12 mouse cellular contexts compared by ENCODE assay signal in genomic region chr2:178329986-178330385, GRCm38 (mm10).
DNase-seq lines count a peak whose midpoint lies in the region; ATAC-seq and TF ChIP-seq lines count a peak whose summit lies in the region.
"Had no signal": no experiment of that assay in that cellular context is flagged by ENCODE, and none has a peak within 500 bp of the region (broad histone marks: within the 10 kb centered on the region; RNA-seq: fewer than 3 reads in every experiment).

No protein-coding gene starts in this region.

- H3K27ac ChIP-seq in forebrain, embryonic 16.5 days (ENCODE audit: low read length) = no peak overlapping the region
- no peak overlapping the region for H3K27ac ChIP-seq in forebrain, embryonic 12.5 days
- no peak overlapping the region for H3K27ac ChIP-seq in kidney, postnatal 0 days
- H3K27ac ChIP-seq in hindbrain, postnatal 0 days = no peak overlapping the region
- H3K27ac ChIP-seq: limb, embryonic 15.5 days had no signal

- DNase-seq in kidney, postnatal 0 days (ENCODE audit: low spot score) = peak; percentile 55
- no peak for DNase-seq in kidney, postnatal 14 days
- peak; percentile 1 for DNase-seq in Muller cell, postnatal 12 days (ENCODE audit: inconsistent ontology term)
- no peak for DNase-seq in hindbrain, postnatal 0 days (ENCODE audit: low spot score)
- no peak for DNase-seq in c-Kit-positive CD71-positive TER-119-positive erythroid progenitor cells, embryonic 14.5 days (ENCODE audit: low spot score)
- no peak for DNase-seq in cerebellum, postnatal 25 days
- DNase-seq: cerebellum, adult 9-11 months; kidney, adult 8-10 months; thymus, adult 18-20 months had no signal

- H3K27me3 ChIP-seq in forebrain, embryonic 16.5 days (replicated peaks; ENCODE audit: control insufficient read depth, insufficient read depth, low read length) = no peaks in the 10 kb centered on the region
- H3K27me3 ChIP-seq in forebrain, embryonic 12.5 days = no peaks in the 10 kb centered on the region
- no peaks in the 10 kb centered on the region for H3K27me3 ChIP-seq in kidney, postnatal 0 days (ENCODE audit: insufficient read depth, low read length)
- H3K27me3 ChIP-seq in hindbrain, postnatal 0 days (ENCODE audit: insufficient read depth, low read length) = no peaks in the 10 kb centered on the region
- H3K27me3 ChIP-seq: limb, embryonic 15.5 days had no signal

- no peaks in the 10 kb centered on the region for H3K9me3 ChIP-seq in forebrain, embryonic 16.5 days (ENCODE audit: control insufficient read depth, low read length)
- H3K9me3 ChIP-seq in forebrain, embryonic 12.5 days = no peaks in the 10 kb centered on the region
- no peaks in the 10 kb centered on the region for H3K9me3 ChIP-seq in kidney, postnatal 0 days (replicated peaks; ENCODE audit: low read length)
- no peaks in the 10 kb centered on the region for H3K9me3 ChIP-seq in hindbrain, postnatal 0 days (ENCODE audit: low read length)
- H3K9me3 ChIP-seq: limb, embryonic 15.5 days had no signal

- H3K9ac ChIP-seq in forebrain, embryonic 16.5 days (replicated peaks; ENCODE audit: low read depth, low read length) = no peak overlapping the region
- H3K9ac ChIP-seq in forebrain, embryonic 12.5 days = no peak overlapping the region
- H3K9ac ChIP-seq in kidney, postnatal 0 days (ENCODE audit: low read depth, low read length) = no peak overlapping the region
- no peak overlapping the region for H3K9ac ChIP-seq in hindbrain, postnatal 0 days (replicated peaks; ENCODE audit: low read length)
- H3K9ac ChIP-seq: limb, embryonic 15.5 days had no signal

- no peak overlapping the region; the same call in 1 of the 2 replicates for H3K4me3 ChIP-seq in forebrain, embryonic 16.5 days (replicated peaks; ENCODE audit: low read length)
- no peak overlapping the region for H3K4me3 ChIP-seq in forebrain, embryonic 12.5 days (replicated peaks)
- H3K4me3 ChIP-seq in kidney, postnatal 0 days (replicated peaks; ENCODE audit: low read depth, low read length) = no peak overlapping the region
- peak overlapping the region; percentile 21; the same call in 1 of the 2 replicates for H3K4me3 ChIP-seq in hindbrain, postnatal 0 days (ENCODE audit: low read length)
- H3K4me3 ChIP-seq: limb, embryonic 15.5 days had no signal

- H3K4me2 ChIP-seq in forebrain, embryonic 16.5 days (ENCODE audit: low read length) = peak overlapping the region; percentile 37; the same call in 1 of the 2 replicates
- H3K4me2 ChIP-seq in forebrain, embryonic 12.5 days = no peak overlapping the region
- no peak overlapping the region for H3K4me2 ChIP-seq in kidney, postnatal 0 days (ENCODE audit: low read length)
- H3K4me2 ChIP-seq in hindbrain, postnatal 0 days (ENCODE audit: low read depth, low read length) = peak overlapping the region; percentile 52
- H3K4me2 ChIP-seq: limb, embryonic 15.5 days had no signal

- no peak for ATAC-seq in forebrain, embryonic 16.5 days
- no peak for ATAC-seq in forebrain, embryonic 12.5 days (ENCODE audit: low FRiP score)
- no peak for ATAC-seq in kidney, postnatal 0 days (replicated peaks; ENCODE audit: low FRiP score, low read depth)
- ATAC-seq in hindbrain, postnatal 0 days = no peak

- no peak for TF ChIP-seq CTCF in kidney, postnatal 0 days (IDR thresholded peaks at IDR 0.05; ENCODE audit: low read depth)
- TF ChIP-seq CTCF in hindbrain, postnatal 0 days (IDR thresholded peaks at IDR 0.05; ENCODE audit: low read depth) = no peak

- no peaks in the 10 kb centered on the region; the same call in 1 of the 2 replicates for H3K36me3 ChIP-seq in forebrain, embryonic 16.5 days (ENCODE audit: control insufficient read depth, insufficient read depth)
- H3K36me3 ChIP-seq in forebrain, embryonic 12.5 days (replicated peaks) = no peaks in the 10 kb centered on the region
- H3K36me3 ChIP-seq in kidney, postnatal 0 days (ENCODE audit: insufficient read depth, low read length) = no peaks in the 10 kb centered on the region
- H3K36me3 ChIP-seq in hindbrain, postnatal 0 days (ENCODE audit: insufficient read depth, low read length) = peaks cover 21% of the 10 kb centered on the region; the same call in 1 of the 2 replicates
- H3K36me3 ChIP-seq: limb, embryonic 15.5 days had no signal

- WGBS in forebrain, embryonic 16.5 days = 50% methylated on average over 1 of the region's 1 CpGs
- 78% methylated on average over 1 of the region's 1 CpGs for WGBS in forebrain, embryonic 12.5 days
- 58% methylated on average over 1 of the region's 1 CpGs for WGBS in kidney, postnatal 0 days
- WGBS in hindbrain, postnatal 0 days = 47% methylated on average over 1 of the region's 1 CpGs

- peaks cover 25% of the 10 kb centered on the region for H3K4me1 ChIP-seq in forebrain, embryonic 16.5 days (replicated peaks; ENCODE audit: control insufficient read depth, insufficient read depth, low read length)
- peaks cover 20% of the 10 kb centered on the region for H3K4me1 ChIP-seq in forebrain, embryonic 12.5 days
- no peaks in the 10 kb centered on the region for H3K4me1 ChIP-seq in kidney, postnatal 0 days (replicated peaks; ENCODE audit: insufficient read depth, low read length)
- H3K4me1 ChIP-seq in hindbrain, postnatal 0 days (ENCODE audit: insufficient read depth, low read length) = peaks cover 12% of the 10 kb centered on the region; the same call in 1 of the 2 replicates

Comparison
In these comparisons a context has a peak if more than half of its experiments do, and no peak if none do; other contexts are left out.
1. H3K4me2 ChIP-seq: peak in forebrain, embryonic 16.5 days (single experiment) and hindbrain, postnatal 0 days (single experiment); none in forebrain, embryonic 12.5 days (single experiment) and kidney, postnatal 0 days (single experiment).
2. DNase-seq: peak in kidney, postnatal 0 days (single experiment) and Muller cell, postnatal 12 days (single experiment); none in kidney, postnatal 14 days (single experiment), hindbrain, postnatal 0 days (single experiment), c-Kit-positive CD71-positive TER-119-positive erythroid progenitor cells, embryonic 14.5 days (single experiment) and cerebellum, postnatal 25 days (0 of 2).